Comparison of ENCODE assay signal across 24 mouse cellular contexts in the genomic region with DNA sequence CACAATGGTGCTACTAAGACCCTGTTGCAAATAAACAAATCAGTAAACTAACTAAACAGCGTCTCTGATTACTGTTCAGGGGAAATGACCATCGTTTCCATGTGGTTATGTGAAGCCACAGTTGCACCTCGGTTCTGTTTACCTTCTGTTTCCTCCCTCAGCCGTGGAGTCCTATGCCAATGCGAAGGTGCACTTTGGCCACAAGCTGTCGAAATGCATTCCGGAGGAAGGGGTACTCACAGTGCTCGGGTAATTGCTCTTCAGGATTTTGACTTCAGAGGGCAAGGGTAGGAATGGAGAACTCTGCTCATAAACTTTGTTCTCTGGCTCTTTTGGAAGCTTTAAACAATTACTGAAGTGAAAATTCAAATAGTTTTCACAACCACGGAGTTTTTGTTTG. TPM values are rescaled to one million over a fixed set of nuclear protein-coding genes. Genes with fewer than 3 reads are reported as not detected.
DNase-seq lines count a peak whose midpoint lies in the region; ATAC-seq and TF ChIP-seq lines count a peak whose summit lies in the region.
"Had no signal": no experiment of that assay in that cellular context is flagged by ENCODE, and none has a peak within 500 bp of the region (broad histone marks: within the 10 kb centered on the region; RNA-seq: fewer than 3 reads in every experiment).

No protein-coding gene starts in this region.

- H3K4me3 ChIP-seq in kidney, embryonic 14.5 days (ENCODE audit: low read length): no peak overlapping the region
- H3K4me3 ChIP-seq in stomach, postnatal 0 days (ENCODE audit: low read depth, low read length): no peak overlapping the region
- H3K4me3 ChIP-seq: heart, embryonic 13.5 days; megakaryocyte, embryonic 14.5 days had no signal

- H3K27me3 ChIP-seq in kidney, embryonic 14.5 days (ENCODE audit: control insufficient read depth, insufficient read depth, low read length): no peaks in the 10 kb centered on the region
- no peaks in the 10 kb centered on the region for H3K27me3 ChIP-seq in stomach, postnatal 0 days (ENCODE audit: control insufficient read depth, insufficient read depth, low read length)
- H3K27me3 ChIP-seq: heart, embryonic 13.5 days had no signal

- H3K9me3 ChIP-seq in kidney, embryonic 14.5 days (ENCODE audit: control insufficient read depth, low read length): no peaks in the 10 kb centered on the region
- no peaks in the 10 kb centered on the region for H3K9me3 ChIP-seq in stomach, postnatal 0 days (ENCODE audit: control insufficient read depth, low read length)
- H3K9me3 ChIP-seq: heart, embryonic 13.5 days; megakaryocyte, embryonic 14.5 days had no signal

- H3K9ac ChIP-seq in kidney, embryonic 14.5 days (ENCODE audit: low read depth, low read length): no peak overlapping the region
- H3K9ac ChIP-seq in stomach, postnatal 0 days (ENCODE audit: low read length): no peak overlapping the region
- H3K9ac ChIP-seq: heart, embryonic 13.5 days had no signal

- 47% methylated on average over 9 of the region's 9 CpGs for WGBS in kidney, embryonic 14.5 days
- 42% methylated on average over 9 of the region's 9 CpGs for WGBS in stomach, postnatal 0 days

- no peak overlapping the region for H3K4me2 ChIP-seq in kidney, embryonic 14.5 days (replicated peaks; ENCODE audit: low read depth, low read length)
- no peak overlapping the region for H3K4me2 ChIP-seq in stomach, postnatal 0 days (replicated peaks; ENCODE audit: low read depth)
- H3K4me2 ChIP-seq: heart, embryonic 13.5 days had no signal

- no peaks in the 10 kb centered on the region for H3K4me1 ChIP-seq in kidney, embryonic 14.5 days (ENCODE audit: control insufficient read depth, insufficient read depth, low read length)
- no peaks in the 10 kb centered on the region for H3K4me1 ChIP-seq in stomach, postnatal 0 days (replicated peaks; ENCODE audit: control insufficient read depth, insufficient read depth)
- H3K4me1 ChIP-seq: heart, embryonic 13.5 days; megakaryocyte, embryonic 14.5 days had no signal

- H3K27ac ChIP-seq in kidney, embryonic 14.5 days (ENCODE audit: low read depth, low read length): no peak overlapping the region
- no peak overlapping the region for H3K27ac ChIP-seq in stomach, postnatal 0 days (replicated peaks)
- H3K27ac ChIP-seq: heart, embryonic 13.5 days had no signal

- intact Hi-C loops in left cerebral cortex, postnatal 36 days (cut with DNase I): no loop called here

- DNase-seq in kidney, adult 18-20 months: peak; percentile 60
- peak; percentile 73 to 86 for DNase-seq in kidney, adult 8-10 months
- peak; percentile 17 to 45 for DNase-seq in kidney, postnatal 4 days
- DNase-seq in urinary bladder, postnatal 25 days (ENCODE audit: low spot score): no peak
- DNase-seq in left cerebral cortex, postnatal 36 days (ENCODE audit: low spot score in 2 of 2): no peak
- DNase-seq in stomach, postnatal 0 days (ENCODE audit: low spot score): no peak
- DNase-seq: adrenal gland, postnatal 14 days; B cell, adult 2 months; cerebellum, adult 18-20 months; gastrocnemius, postnatal 36 days; heart, postnatal 36 days; layer of hippocampus, postnatal 36 days; left cerebral cortex, postnatal 4 days; lung, adult 2 months had no signal

- no peak for ATAC-seq in kidney, embryonic 14.5 days (ENCODE audit: low FRiP score, low TSS enrichment)
- ATAC-seq in megakaryocyte, adult 5-6 weeks (ENCODE audit: poor library complexity, severe bottlenecking): peak; percentile 38
- ATAC-seq in stomach, postnatal 0 days (ENCODE audit: low FRiP score, low TSS enrichment): no peak
- ATAC-seq: activated CD4-positive, CD25-positive, alpha-beta regulatory T cell, adult 4 months; hindbrain, embryonic 16.5 days; midbrain, embryonic 16.5 days had no signal

- no peak for TF ChIP-seq EP300 in stomach, postnatal 0 days (optimal IDR thresholded peaks at IDR 0.05)

- TF ChIP-seq CTCF in stomach, postnatal 0 days (IDR thresholded peaks at IDR 0.05; ENCODE audit: low read depth): no peak

- no peaks in the 10 kb centered on the region for H3K36me3 ChIP-seq in kidney, embryonic 14.5 days (ENCODE audit: control insufficient read depth, insufficient read depth, low read length)
- H3K36me3 ChIP-seq in stomach, postnatal 0 days (ENCODE audit: control insufficient read depth, insufficient read depth, low read length): no peaks in the 10 kb centered on the region
- H3K36me3 ChIP-seq: heart, embryonic 13.5 days had no signal

RNA-seq across cellular contexts. Expression of a gene that starts 21.5 kb away (rescaled TPM):
- polyA plus RNA-seq in kidney, embryonic 14.5 days (2014; fragmentation: Nextera tagmentation; extraction: Ambion mirVana): 116 and 140 TPM in 2 replicates
- total RNA-seq in megakaryocyte, adult 5-6 weeks (2015): 85.8 and 106 TPM in 2 replicates
- total RNA-seq in megakaryocyte, adult 5-6 weeks (2017): 65.9 and 70.7 TPM in 2 replicates
- total RNA-seq in left cerebral cortex, postnatal 36 days (2021): 10 to 100 TPM; 73.1 to 79.9 TPM
- polyA plus RNA-seq in stomach, postnatal 0 days (2015; fragmentation: Nextera tagmentation; extraction: Ambion mirVana): 98.3 and 103 TPM in 2 replicates

RNA-seq across cellular contexts. Expression of a gene that starts 26.8 kb away (rescaled TPM):
- polyA plus RNA-seq in kidney, embryonic 14.5 days (2014; fragmentation: Nextera tagmentation; extraction: Ambion mirVana): not detected in 2 replicates
- 15.3 and 15.9 TPM in 2 replicates for total RNA-seq in megakaryocyte, adult 5-6 weeks (2015)
- total RNA-seq in megakaryocyte, adult 5-6 weeks (2017): 27.6 and 34.5 TPM in 2 replicates
- under 1 TPM in 1 of 2 experiments, not detected in 1; 0.39 TPM for total RNA-seq in left cerebral cortex, postnatal 36 days (2021)
- polyA plus RNA-seq in stomach, postnatal 0 days (2015; fragmentation: Nextera tagmentation; extraction: Ambion mirVana): 0.15 and 0.21 TPM in 2 replicates
- total RNA-seq: layer of hippocampus, adult 18-20 months had no signal
- polyA plus RNA-seq: midbrain, embryonic 16.5 days had no signal

RNA-seq across cellular contexts. Expression of a gene that starts 45.6 kb away (rescaled TPM):
- 8.6 and 9.0 TPM in 2 replicates for polyA plus RNA-seq in kidney, embryonic 14.5 days (2014; fragmentation: Nextera tagmentation; extraction: Ambion mirVana)
- 1.5 and 1.9 TPM in 2 replicates for total RNA-seq in megakaryocyte, adult 5-6 weeks (2015)
- 0.37 and 1.7 TPM in 2 replicates for total RNA-seq in megakaryocyte, adult 5-6 weeks (2017)
- 1 to 10 TPM; 5.9 to 8.2 TPM for total RNA-seq in left cerebral cortex, postnatal 36 days (2021)
- polyA plus RNA-seq in stomach, postnatal 0 days (2015; fragmentation: Nextera tagmentation; extraction: Ambion mirVana): 2.4 and 3.3 TPM in 2 replicates
- polyA plus RNA-seq: activated CD4-positive, CD25-positive, alpha-beta regulatory T cell, adult 4 months had no signal

RNA-seq across cellular contexts. Expression of a gene that starts 45.7 kb away (rescaled TPM):
- 3.4 and 5.7 TPM in 2 replicates for polyA plus RNA-seq in kidney, embryonic 14.5 days (2014; fragmentation: Nextera tagmentation; extraction: Ambion mirVana)
- total RNA-seq in megakaryocyte, adult 5-6 weeks (2015): 14.2 and 17.0 TPM in 2 replicates
- total RNA-seq in megakaryocyte, adult 5-6 weeks (2017): 28.4 and 38.1 TPM in 2 replicates
- 10 to 100 TPM in 1 of 2 experiments, 1 to 10 TPM in 1; 10.0 to 10.4 TPM for total RNA-seq in left cerebral cortex, postnatal 36 days (2021)
- 1.0 and 1.5 TPM in 2 replicates for polyA plus RNA-seq in stomach, postnatal 0 days (2015; fragmentation: Nextera tagmentation; extraction: Ambion mirVana)

RNA-seq across cellular contexts. Expression of a gene that starts 51.4 kb away (rescaled TPM):
- not detected in 2 replicates for polyA plus RNA-seq in kidney, embryonic 14.5 days (2014; fragmentation: Nextera tagmentation; extraction: Ambion mirVana)
- total RNA-seq in megakaryocyte, adult 5-6 weeks (2015): not detected in 2 replicates
- total RNA-seq in megakaryocyte, adult 5-6 weeks (2017): not detected in 2 replicates
- total RNA-seq in left cerebral cortex, postnatal 36 days (2021): not detected
- not detected in 2 replicates for polyA plus RNA-seq in stomach, postnatal 0 days (2015; fragmentation: Nextera tagmentation; extraction: Ambion mirVana)
- total RNA-seq: adrenal gland, postnatal 14 days; gastrocnemius, postnatal 36 days; heart, postnatal 36 days; layer of hippocampus, adult 18-20 months; layer of hippocampus, postnatal 36 days; left cerebral cortex, postnatal 4 days had no signal
- polyA plus RNA-seq: activated CD4-positive, CD25-positive, alpha-beta regulatory T cell, adult 4 months; embryonic facial prominence, embryonic 14.5 days; heart, embryonic 13.5 days; hindbrain, embryonic 16.5 days; lung, adult 2 months; midbrain, embryonic 16.5 days; thymus, postnatal 0 days had no signal

Comparison
In these comparisons a context has a peak if more than half of its experiments do, and no peak if none do; other contexts are left out.
1. DNase-seq: peak in kidney, adult 18-20 months (single experiment), kidney, adult 8-10 months (2 of 2) and kidney, postnatal 4 days (2 of 2); none in urinary bladder, postnatal 25 days (single experiment), left cerebral cortex, postnatal 36 days (0 of 2) and stomach, postnatal 0 days (single experiment).
2. RNA of a gene that starts 26.8 kb away (total RNA-seq): 15.3 to 34.5 TPM in megakaryocyte, adult 5-6 weeks; 0.39 TPM in left cerebral cortex, postnatal 36 days; every median in the first group is over 10 times any median in the second.